Mouse (Mus musculus) mesoderm, embryonic 11.5 days (tissue): Measurements from ENCODE around the gene Arid1b.

Experiments used
- DNase-seq: peaks from one replicate; pipeline ENCODE4 v3.0.0-alpha.2; 2012; ENCODE audit warnings: low read depth, low spot score

Gene Arid1b

GRCm38 (mm10) chr17:4993840-4994503 lies at the start of gene Arid1b:
Gene Arid1b, plus strand, starts transcription at chr17:4994332.
- DNase-seq, result peak; percentile 91

DNA sequence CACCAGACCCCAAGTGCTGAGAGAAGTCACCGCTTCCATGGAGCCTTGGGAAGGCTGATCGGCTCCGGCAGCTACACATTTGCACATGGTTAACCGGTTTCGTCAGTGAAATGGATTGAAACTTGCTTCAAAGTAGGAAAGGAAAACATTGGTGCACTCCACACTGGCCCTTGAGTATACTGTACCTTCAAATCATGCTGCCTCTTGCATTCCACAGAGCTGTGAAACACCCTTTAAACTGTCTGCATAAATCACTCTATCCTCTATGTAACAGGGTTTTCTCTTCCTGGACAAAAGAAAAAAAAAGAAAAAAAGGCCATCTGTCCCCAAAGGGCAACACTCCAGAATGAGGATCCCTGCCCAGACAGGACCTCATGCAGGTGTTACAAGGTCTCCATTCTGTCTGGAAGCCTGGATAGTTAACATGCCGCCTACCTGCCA lies 48.8 kb upstream of the Arid1b start:
- peak; percentile 23 for DNase-seq

DNA sequence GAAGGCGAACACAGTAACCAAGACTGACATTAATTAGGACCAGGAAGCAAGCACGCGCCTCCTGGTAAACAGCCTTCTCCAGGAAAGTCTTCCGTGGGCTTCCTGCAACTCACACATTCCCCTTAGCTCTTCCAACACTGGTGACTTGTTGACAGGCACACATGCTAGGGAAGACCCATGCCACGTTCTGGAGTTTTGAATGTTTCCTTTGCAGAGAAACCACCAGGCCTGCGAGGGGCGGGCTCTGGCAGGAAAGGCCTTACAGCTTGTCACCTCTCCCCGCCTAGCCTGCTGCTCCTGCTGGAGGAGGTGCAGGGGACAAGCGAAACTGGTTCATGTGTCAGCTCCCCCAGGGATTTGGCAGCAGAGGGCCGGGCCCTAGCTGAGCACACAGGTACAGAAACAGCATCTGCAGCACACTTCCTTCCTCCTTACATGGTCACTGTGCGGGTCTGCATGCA lies 48.2 kb upstream of the Arid1b start:
- DNase-seq, result peak; percentile 47

DNA sequence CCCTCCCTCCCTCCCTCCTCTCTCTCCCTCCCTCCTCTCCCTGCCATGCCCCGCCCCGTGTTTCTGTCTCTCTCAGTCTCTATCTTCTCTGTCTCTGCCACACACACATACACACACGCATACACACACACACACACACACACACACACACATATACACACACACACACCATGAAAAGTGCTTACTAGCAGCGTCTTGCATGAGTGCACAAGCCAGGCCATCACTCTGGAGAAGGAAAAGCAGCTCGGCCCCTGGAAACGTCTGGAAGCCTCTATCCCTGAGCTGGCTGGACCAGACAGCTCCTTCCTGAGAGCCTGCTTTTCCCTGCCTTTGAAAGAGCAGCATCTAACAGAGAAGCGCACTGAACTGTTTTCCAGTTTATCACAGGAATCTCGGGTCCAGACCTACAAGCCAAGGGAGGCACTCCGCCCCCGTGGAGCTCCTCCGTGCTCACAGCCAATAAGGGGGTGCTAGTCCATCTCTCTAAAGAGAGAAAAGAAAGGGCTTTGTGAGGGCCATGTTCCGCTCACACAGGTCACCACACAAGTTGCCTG lies 47.6 kb upstream of the Arid1b start:
- peak; percentile 6 for DNase-seq

DNA sequence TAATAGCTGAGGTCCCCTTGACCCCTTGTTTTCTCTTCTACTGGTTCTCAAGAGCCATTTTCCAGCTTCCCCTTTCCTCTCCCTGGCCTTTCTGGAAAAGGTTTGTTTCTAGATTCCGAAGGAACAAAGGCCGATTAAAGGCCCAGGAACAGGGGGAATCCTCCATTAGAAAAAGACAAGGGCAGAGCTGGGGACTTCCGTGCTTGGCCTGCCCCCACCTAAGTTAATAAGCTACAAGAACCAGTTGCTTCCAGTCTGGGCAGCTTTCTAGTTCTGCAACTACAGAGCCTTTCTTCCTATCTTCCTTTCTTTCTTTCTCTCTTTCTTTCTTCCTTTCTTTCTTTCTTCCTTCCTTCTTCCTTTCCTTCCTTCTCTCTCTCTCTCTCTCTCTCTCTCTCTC lies 47.1 kb upstream of the Arid1b start:
- DNase-seq, result no peak

DNA sequence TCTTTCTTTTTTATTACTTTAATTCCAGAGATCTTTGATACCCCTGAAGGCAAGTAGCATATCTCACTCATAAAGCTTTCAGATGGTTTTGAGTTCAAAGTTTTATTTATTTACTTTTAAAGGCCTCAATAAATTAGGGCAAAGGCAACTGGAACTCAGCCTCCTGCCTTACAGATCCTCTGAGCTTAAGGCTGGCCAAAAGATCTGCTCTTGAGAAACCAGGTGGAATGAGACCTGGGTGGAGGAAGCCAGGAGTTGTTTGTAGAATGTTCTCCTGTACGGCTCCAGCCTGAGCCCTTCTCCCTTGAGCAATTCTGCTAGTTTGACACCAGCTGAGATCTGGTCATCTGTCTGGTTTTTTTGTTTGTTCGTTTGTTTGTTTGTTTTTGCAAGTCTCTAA lies 46.7 kb upstream of the Arid1b start:
- no peak for DNase-seq

- DNase-seq, result no peak
Measured at GRCm38 (mm10) chr17:4948501-4948900, 45.6 kb upstream of the Arid1b start.

GRCm38 (mm10) chr17:4954431-4954830 lies 39.7 kb upstream of the Arid1b start:
- no peak for DNase-seq

DNA sequence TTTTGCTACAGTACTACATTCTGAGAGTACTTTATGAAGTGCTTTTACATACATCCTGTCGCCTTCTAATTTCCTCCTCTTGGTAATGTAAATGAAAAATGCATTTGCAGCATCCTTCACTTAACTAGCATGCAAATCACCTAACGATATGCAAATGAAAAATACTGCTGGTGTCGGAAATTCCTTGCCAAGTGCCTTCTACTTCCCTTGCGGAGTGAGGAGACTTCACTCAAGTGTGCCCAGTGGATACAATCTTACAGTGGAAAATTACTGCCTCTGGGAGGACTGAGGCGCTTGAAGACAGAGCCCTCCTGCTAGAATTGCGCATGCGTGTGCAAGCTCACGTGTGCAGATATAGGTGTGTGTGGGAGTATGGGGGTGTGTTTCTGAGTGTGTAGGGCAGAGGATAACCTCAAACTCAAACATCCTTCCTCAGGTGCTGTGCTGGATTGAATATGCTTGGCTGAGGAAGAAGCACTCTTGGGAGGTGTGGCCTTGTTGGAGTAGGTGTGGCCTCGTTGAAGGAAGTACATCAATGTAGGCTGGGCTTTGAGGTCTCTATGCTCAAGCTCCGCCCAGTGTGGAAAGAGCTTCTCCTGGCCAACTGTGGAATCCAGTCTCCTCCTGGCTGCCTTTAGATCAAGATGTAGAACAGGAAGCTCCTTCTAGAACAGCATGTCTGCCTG lies 29.8 kb upstream of the Arid1b start:
- no peak for DNase-seq

- DNase-seq, result no peak
Measured at GRCm38 (mm10) chr17:4967201-4967600, 26.9 kb upstream of the Arid1b start.

- no peak for DNase-seq
Measured at GRCm38 (mm10) chr17:4968035-4968434, 26.1 kb upstream of the Arid1b start.

GRCm38 (mm10) chr17:4968878-4969277 lies 25.3 kb upstream of the Arid1b start:
- DNase-seq, result no peak

DNA sequence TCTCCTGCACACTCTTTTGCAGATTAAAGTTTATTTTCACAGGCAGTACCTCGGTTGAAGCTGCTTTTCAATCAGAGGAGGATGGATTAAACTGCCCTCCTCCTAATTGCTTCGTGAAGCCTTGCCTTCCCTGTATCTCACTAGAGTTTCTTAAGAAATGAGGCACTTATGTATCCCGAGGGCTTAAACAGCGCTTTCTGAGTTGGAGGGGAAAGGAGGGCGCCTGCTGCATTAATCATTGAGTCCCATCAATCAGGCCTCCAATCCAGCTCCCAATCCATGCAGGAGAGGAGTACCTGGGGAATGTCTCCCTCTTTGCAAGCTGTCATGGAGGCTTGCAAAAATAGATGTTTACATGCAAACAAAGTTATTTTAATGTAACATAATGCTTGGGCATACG lies 21.9 kb upstream of the Arid1b start:
- DNase-seq, result no peak

DNA sequence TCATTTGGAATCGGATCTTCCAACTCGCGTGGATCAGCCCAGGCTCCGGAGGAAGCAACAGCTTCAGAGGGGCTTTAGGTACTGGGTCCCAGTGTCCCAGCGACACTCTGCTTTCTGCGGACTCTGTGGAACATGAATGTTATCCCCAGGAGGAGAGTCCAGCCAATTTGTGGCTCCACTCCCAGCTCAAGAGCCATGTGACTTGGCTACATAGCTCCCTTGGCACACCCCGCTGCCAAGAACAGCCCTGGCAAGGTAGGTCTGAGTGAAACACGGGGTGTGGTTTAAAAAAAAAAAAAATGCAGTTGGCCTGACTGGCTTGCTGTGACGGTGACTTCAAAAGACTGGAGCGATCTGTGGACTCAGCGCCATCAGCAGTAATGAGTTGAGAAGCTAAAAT lies 19.4 kb upstream of the Arid1b start:
- DNase-seq, result no peak

- no peak for DNase-seq
Measured at GRCm38 (mm10) chr17:4980151-4980550, 14.0 kb upstream of the Arid1b start.

DNA sequence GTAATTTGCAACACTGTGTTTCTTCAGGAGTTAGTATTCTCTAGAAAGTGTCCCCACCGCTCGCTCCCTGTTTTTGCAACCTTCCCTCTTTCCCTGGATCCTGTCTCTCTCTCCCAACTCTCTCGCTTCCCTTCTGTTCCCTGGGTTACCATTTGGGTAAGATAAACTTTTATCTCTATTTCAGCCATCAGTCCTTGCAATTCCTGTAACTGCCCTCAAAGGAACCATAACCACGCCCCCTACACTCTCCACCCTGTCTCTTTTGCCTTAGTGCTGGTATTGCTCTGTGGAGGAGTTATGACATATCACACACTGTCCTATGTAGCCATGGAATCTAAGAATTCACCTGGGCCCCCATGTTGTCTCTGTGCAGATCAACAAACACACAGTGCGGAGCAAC lies 11.3 kb upstream of the Arid1b start:
- no peak for DNase-seq

DNA sequence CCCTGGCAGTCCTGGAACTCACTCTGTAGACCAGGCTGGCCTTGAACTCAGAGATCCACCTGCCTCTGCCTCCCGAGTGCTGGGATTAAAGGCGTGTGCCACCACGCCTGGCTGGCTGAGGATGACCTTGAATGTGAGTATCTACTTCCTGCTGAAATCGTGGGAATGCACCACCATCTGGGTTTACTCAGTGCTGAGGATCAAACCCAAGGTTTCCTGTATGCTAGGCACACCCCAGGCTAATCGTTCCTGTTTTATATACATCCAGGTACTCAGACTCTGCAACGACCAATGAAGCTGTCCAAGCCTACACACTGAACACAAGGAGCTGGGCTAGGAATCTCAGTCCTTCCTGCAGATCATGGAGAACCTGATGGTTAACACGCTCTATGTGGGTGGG lies 9.4 kb upstream of the Arid1b start:
- DNase-seq, result no peak

DNA sequence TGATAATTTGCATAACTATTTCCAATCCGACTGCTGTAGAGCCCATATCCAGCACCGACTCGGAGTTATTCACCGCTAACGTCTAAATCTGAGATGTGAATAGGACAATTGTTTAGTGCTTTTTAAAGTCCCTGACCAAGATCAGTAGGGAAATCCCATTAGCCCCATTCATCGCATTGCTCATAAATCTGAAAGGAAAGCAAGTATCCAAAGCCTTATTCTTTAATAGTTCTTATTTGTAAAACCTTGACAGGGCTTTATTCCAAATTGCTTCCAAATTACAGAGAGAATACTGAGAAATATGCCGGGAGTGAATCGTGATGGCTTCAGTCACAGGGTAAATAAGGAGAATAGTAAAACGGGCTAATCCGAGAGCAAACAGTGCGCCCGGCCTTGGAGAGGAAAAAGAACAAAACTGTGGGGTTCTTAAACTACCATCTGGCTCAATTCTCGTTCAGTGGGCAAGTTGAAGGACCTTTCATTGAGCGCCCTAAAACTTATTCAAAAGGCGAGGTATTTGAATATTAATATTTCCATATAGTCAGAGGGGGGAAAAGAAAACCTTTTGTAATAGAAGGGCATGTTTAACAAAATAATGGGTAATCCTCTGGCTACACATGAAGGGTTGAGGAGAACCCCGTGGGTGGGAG lies 3.1 kb upstream of the Arid1b start:
- DNase-seq, result no peak

DNA sequence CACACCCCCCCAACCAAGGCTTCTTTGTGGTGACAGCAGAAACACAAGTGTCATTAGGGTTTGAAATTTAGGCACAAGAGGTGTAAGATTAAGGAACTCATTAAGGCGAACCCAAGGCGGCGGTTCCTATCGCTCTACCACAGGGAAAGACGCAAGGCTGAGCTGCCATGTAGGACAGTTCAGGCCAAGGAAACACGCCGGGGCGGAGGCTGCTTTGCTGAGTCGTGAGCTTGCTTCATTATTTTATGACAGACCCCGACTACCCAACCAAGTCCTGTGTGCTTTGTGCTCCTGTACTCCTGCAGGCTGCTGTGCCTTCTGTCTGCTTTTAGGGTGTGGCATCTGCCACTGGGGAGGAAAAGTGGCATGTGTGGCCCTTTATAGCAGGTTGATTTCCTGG lies 2.5 kb upstream of the Arid1b start:
- no peak for DNase-seq

GRCm38 (mm10) chr17:4993497-4993839 lies 664 bp upstream of the Arid1b start:
- DNase-seq, result no peak

GRCm38 (mm10) chr17:4994504-4994812 lies 326 bp downstream of the Arid1b start:
- DNase-seq, result no peak

- peak; percentile 74 for DNase-seq
Measured at GRCm38 (mm10) chr17:4994813-4995560, 855 bp downstream of the Arid1b start.
